Mouse (Mus musculus): ENCODE measurements around the gene Fopnl. TPM values are rescaled to one million over a fixed set of nuclear protein-coding genes. Genes with fewer than 3 reads are reported as not detected.

Fopnl gene
- total and polyA plus RNA-seq, 2 experiments from 2014 or later, result 111 to 216 TPM

DNA sequence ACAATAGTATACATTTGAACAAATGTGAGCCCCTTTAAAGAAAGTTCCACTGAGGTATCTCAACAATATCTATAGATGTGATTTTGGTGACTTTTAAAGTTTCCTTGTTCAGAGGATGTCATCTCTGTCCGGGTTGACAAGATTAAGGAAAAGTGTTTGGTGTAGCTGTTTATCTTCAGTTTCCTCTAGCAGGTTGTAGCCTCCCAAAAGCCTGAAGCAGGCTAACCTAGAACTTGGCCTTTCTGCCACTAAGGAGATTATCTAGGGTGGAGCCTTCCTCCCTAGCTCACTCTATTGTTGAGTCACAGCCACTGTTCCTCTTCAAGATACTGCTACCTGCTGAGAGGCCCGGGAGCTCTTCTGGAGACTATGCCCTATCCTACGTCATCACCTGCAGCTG is 27.8 kb upstream of the Fopnl start:
- Histone ChIP-seq H3K9ac (no peak overlapping the region), H3K4me2 (ENCODE audit: low read depth) (no peak overlapping the region), H3K4me3 (ENCODE audit: low read depth, low read length) (no peak overlapping the region), H3K4me1 (ENCODE audit: insufficient read depth) (no peaks in the 10 kb centered on the region), H3K9me3 (ENCODE audit: low read length) (no peaks in the 10 kb centered on the region), H3K27me3 (ENCODE audit: insufficient read depth, low read length) (no peaks in the 10 kb centered on the region), H3K27ac (ENCODE audit: low read depth, low read length) (no peak overlapping the region), H3K36me3 (ENCODE audit: insufficient read depth) (no peaks in the 10 kb centered on the region)
- WGBS, result 72% methylated on average over 3 of the region's 3 CpGs
- DNase-seq (no peak), ATAC-seq (no peak)
- no peak for TF ChIP-seq CTCF (IDR thresholded peaks at IDR 0.05; ENCODE audit: low read depth)

DNA sequence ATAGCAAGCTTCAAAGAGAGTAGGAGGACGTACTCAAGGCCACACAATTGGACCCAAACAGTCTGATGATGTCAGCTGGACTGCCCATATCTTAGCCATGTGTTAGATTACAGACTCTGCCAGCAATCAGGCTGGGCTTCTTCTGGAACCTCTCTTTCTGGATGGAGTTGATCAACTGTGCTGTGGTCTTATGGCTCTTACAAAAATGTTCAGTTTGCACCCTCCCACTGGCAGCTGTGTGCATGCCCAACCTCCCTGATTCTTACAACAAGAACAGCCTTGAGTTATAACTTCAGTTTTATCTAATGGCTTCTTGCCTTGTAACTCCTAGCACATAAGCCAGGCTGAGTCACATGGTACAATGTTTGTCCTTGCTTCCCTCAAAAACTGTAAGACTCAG is 11.0 kb upstream of the Fopnl start:
- H3K27me3 ChIP-seq (ENCODE audit: insufficient read depth, low read length), result no peaks in the 10 kb centered on the region

DNA sequence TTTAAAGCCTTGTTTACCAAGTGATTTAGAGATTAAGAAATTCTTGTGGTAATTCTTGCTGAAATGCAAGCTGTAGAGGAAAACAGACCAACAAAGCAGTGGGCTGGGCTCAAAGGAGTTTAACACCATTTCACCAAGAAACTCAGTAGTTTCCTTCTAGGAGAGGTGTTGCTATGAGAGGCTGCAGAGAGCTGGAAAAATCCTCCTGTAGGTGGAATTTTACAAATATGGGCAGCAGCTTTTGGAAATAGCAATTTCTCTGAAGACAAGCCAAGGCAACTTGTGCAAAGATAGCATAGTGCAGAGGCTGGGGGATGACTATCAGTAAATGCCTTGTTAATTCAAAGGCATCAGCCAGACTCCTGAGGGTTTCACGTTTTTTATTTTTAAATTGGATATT is 3.3 kb upstream of the Fopnl start:
- 54% methylated on average over 1 of the region's 1 CpGs for WGBS
- H3K4me2 ChIP-seq (ENCODE audit: low read depth), result no peak overlapping the region
- H3K36me3 ChIP-seq (ENCODE audit: insufficient read depth), result no peaks in the 10 kb centered on the region
- no peaks in the 10 kb centered on the region for H3K27me3 ChIP-seq (ENCODE audit: insufficient read depth, low read length)
- no peak for TF ChIP-seq CTCF (IDR thresholded peaks at IDR 0.05; ENCODE audit: low read depth)
- H3K4me3 ChIP-seq (ENCODE audit: low read depth, low read length), result no peak overlapping the region
- H3K9me3 ChIP-seq (ENCODE audit: low read length), result no peaks in the 10 kb centered on the region
- H3K4me1 ChIP-seq (ENCODE audit: insufficient read depth), result peaks cover 13% of the 10 kb centered on the region
- no peak for ATAC-seq
- no peak overlapping the region for H3K9ac ChIP-seq
- no peak for DNase-seq
- H3K27ac ChIP-seq (ENCODE audit: low read depth, low read length), result no peak overlapping the region

More for the DNA sequence above, 11.0 kb upstream of the Fopnl start:
- H3K4me2 ChIP-seq (ENCODE audit: low read depth), result no peak overlapping the region
- H3K4me1 ChIP-seq (ENCODE audit: insufficient read depth), result no peaks in the 10 kb centered on the region
- no peaks in the 10 kb centered on the region for H3K9me3 ChIP-seq (ENCODE audit: low read length)
- ATAC-seq (no peak), DNase-seq (no peak)
- no peak overlapping the region for H3K4me3 ChIP-seq (ENCODE audit: low read depth, low read length)
- no peak for TF ChIP-seq CTCF (IDR thresholded peaks at IDR 0.05; ENCODE audit: low read depth)
- WGBS, result 65% methylated on average over 1 of the region's 1 CpGs
- no peak overlapping the region for H3K27ac ChIP-seq (ENCODE audit: low read depth, low read length)
- no peak overlapping the region for H3K9ac ChIP-seq
- H3K36me3 ChIP-seq (ENCODE audit: insufficient read depth), result no peaks in the 10 kb centered on the region

DNA sequence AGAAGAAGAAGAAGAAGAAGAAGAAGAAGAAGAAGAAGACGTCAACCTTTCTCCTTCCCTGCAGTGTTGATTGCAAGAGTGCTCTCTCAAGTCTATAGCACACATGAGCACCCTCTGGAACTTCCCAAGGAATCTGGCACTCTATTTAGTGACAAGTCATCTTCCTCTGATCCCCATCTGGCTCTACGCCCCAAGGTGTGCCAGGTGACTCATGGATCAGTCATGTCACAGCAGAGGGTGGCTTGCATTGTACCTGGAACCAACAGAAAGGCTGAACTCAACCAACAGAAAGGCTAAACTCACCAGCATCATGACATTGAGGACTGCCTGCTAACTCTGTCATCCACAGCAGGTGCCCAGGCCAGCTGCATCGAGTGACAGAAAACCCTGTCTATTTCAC is 2.5 kb upstream of the Fopnl start:
- no peak overlapping the region for H3K9ac ChIP-seq
- no peak for DNase-seq
- no peaks in the 10 kb centered on the region for H3K9me3 ChIP-seq (ENCODE audit: low read length)
- peaks cover 14% of the 10 kb centered on the region for H3K4me1 ChIP-seq (ENCODE audit: insufficient read depth)
- no peak for ATAC-seq
- WGBS, result 92% methylated on average over 3 of the region's 3 CpGs
- TF ChIP-seq CTCF (IDR thresholded peaks at IDR 0.05; ENCODE audit: low read depth), result no peak
- H3K27me3 ChIP-seq (ENCODE audit: insufficient read depth, low read length), result no peaks in the 10 kb centered on the region
- H3K36me3 ChIP-seq (ENCODE audit: insufficient read depth), result no peaks in the 10 kb centered on the region
- no peak overlapping the region for H3K4me3 ChIP-seq (ENCODE audit: low read depth, low read length)
- H3K27ac ChIP-seq (ENCODE audit: low read depth, low read length), result no peak overlapping the region
- no peak overlapping the region for H3K4me2 ChIP-seq (ENCODE audit: low read depth)

DNA sequence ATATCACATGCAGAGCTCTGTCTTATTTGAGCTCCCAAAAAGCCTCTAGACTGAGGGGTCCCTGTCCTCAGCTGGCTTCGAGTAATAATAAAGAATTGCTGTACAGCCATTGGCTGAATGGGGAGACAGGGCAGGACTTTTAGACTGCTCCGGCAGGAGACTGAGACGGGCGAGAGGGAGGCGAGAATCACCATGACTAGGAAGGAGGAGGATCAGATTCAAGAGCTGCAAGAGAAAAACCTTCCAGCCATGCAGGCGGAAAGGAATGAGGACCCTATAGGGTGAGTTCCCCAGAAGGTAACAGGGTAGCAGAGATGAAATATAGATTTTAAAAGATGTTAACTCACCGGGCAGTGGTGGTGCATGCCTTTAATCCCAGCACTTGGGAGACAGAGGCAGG is 4.3 kb downstream of the Fopnl start:
- Histone ChIP-seq H3K9me3 (ENCODE audit: low read length) (no peaks in the 10 kb centered on the region), H3K36me3 (ENCODE audit: insufficient read depth) (peaks cover 21% of the 10 kb centered on the region), H3K4me3 (ENCODE audit: low read depth, low read length) (no peak overlapping the region), H3K27ac (ENCODE audit: low read depth, low read length) (no peak overlapping the region), H3K4me1 (ENCODE audit: insufficient read depth) (peaks cover 14% of the 10 kb centered on the region), H3K4me2 (ENCODE audit: low read depth) (no peak overlapping the region), H3K9ac (no peak overlapping the region), H3K27me3 (ENCODE audit: insufficient read depth, low read length) (no peaks in the 10 kb centered on the region)
- no peak for DNase-seq
- no peak for ATAC-seq
- TF ChIP-seq CTCF (IDR thresholded peaks at IDR 0.05; ENCODE audit: low read depth), result no peak
- 92% methylated on average over 7 of the region's 7 CpGs for WGBS

DNA sequence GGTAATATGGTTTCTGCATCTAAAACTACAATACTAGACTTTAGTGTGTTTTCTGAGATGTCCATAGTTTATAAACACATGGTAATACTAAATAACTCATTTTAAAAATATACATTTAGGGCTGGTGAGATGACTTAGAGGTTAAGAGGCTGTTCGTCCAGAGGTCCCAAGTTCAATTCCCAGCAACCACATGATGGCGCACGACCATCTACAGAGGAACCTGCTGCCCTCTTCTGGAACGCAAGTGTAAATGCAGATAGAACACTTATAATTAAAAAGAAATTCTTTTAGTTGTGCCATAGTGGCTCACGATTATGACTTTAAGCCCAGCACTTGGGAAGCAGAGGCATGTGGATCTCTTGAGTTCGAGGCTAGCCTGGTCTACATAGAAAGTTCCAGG is 5.8 kb downstream of the Fopnl start:
- peaks cover 9% of the 10 kb centered on the region for H3K4me1 ChIP-seq (ENCODE audit: insufficient read depth)
- H3K36me3 ChIP-seq (ENCODE audit: insufficient read depth), result peaks cover 32% of the 10 kb centered on the region
- H3K4me3 ChIP-seq (ENCODE audit: low read depth, low read length), result no peak overlapping the region
- H3K9me3 ChIP-seq (ENCODE audit: low read length), result no peaks in the 10 kb centered on the region
- 49% methylated on average over 6 of the region's 6 CpGs for WGBS
- no peak overlapping the region for H3K27ac ChIP-seq (ENCODE audit: low read depth, low read length)
- no peak for ATAC-seq
- no peak overlapping the region for H3K9ac ChIP-seq
- no peaks in the 10 kb centered on the region for H3K27me3 ChIP-seq (ENCODE audit: insufficient read depth, low read length)
- DNase-seq, result peak; percentile 41
- peak; percentile 81 for TF ChIP-seq CTCF (IDR thresholded peaks at IDR 0.05; ENCODE audit: low read depth)
- no peak overlapping the region for H3K4me2 ChIP-seq (ENCODE audit: low read depth)

DNA sequence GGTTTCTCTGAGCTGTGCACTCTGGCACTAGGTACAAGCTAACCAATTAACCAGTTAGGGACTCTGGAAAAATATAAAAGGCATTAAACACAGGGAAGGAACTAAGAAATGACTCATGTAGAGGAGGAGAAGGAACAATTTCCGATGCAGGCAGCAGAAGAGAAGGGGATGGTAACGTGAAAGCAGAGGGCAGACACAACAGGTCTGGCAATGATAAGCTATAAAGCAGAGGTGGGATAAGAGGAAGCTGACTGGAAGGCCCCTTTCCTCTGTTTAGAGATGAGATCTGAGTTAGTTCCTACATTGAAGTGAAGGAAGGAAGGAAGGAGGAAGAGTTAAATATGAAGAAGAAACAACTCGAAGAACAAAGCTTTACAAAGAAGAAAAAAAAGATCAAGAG is 7.4 kb downstream of the Fopnl start:
- H3K4me2 ChIP-seq (ENCODE audit: low read depth), result no peak overlapping the region
- H3K27ac ChIP-seq (ENCODE audit: low read depth, low read length), result no peak overlapping the region
- ATAC-seq (no peak), DNase-seq (no peak)
- 83% methylated on average over 3 of the region's 3 CpGs for WGBS
- H3K4me1 ChIP-seq (ENCODE audit: insufficient read depth), result no peaks in the 10 kb centered on the region
- no peak overlapping the region for H3K4me3 ChIP-seq (ENCODE audit: low read depth, low read length)
- no peaks in the 10 kb centered on the region for H3K27me3 ChIP-seq (ENCODE audit: insufficient read depth, low read length)
- TF ChIP-seq CTCF (IDR thresholded peaks at IDR 0.05; ENCODE audit: low read depth), result no peak
- H3K36me3 ChIP-seq (ENCODE audit: insufficient read depth), result peaks cover 39% of the 10 kb centered on the region
- H3K9ac ChIP-seq, result no peak overlapping the region
- H3K9me3 ChIP-seq (ENCODE audit: low read length), result no peaks in the 10 kb centered on the region
